Mouse (Mus musculus): ENCODE data around the gene Btbd9.

DNA sequence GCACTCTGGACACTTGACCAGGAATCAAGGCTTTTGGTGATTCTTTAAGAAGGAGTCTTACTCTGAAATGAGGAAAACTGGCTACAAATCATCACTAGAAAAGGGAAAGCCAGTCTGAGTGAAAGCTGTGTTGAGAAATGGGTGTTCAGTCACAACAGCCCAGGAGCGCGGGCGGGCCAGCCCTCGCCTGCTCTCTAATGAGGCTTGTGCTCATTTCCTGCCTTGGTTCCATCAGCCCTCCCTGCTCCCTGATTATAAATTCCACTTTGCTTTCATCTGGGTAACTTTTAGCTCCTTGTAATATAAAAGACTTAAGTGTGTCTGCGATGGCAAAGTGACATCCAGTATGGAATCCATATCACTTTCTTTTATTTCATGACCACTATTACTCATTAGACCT lies 216.9 kb downstream of the Btbd9 start:
- TF ChIP-seq MAX (IDR thresholded peaks at IDR 0.05) = no peak
- TF ChIP-seq CTCF (IDR thresholded peaks at IDR 0.05; ENCODE audit: control insufficient read depth, insufficient read depth, insufficient read length) = no peak
- TF ChIP-seq MYOD1 (IDR thresholded peaks at IDR 0.05; ENCODE audit: control insufficient read depth, insufficient read length, low read depth) = no peak
- no peak for TF ChIP-seq USF1 (IDR thresholded peaks at IDR 0.05; ENCODE audit: low read depth)
- no peak for TF ChIP-seq MYOG (IDR thresholded peaks at IDR 0.05; ENCODE audit: control insufficient read depth, extremely low read depth, insufficient read length)
- no peak for TF ChIP-seq CEBPB (IDR thresholded peaks at IDR 0.05; ENCODE audit: low read depth)
- no peak for TF ChIP-seq FOSL1 (IDR thresholded peaks at IDR 0.05; ENCODE audit: insufficient read depth, low read length, poor library complexity, severe bottlenecking)

All from C2C12 (cell line).